Mouse (Mus musculus) limb, embryonic 14.5 days (tissue): Measurements from ENCODE around the gene Rint1. TPM values are rescaled to one million over a fixed set of nuclear protein-coding genes. Genes with fewer than 3 reads are reported as not detected.

ENCODE experiments used
- ATAC-seq: fragments of 200-750 bp; cut with Nextera tagmentation; 2 replicates; pipeline ENCODE4 v1.8.0; 2017; ENCODE audit warnings: low read depth, moderate number of reproducible peaks, moderate TSS enrichment; ENCODE audit not compliant: low FRiP score
- DNase-seq: peaks from one replicate; pipeline ENCODE4 v3.0.0-alpha.2; 2015; ENCODE audit warnings: low spot score
- H3K27ac ChIP-seq: fragments of 300-500 bp; sonication (generic); replicated peaks from 2 replicates; pipeline ENCODE4 v1.5.1; 2014; ENCODE audit warnings: low read depth, mild to moderate bottlenecking, low read length, moderate library complexity, mixed read lengths
- H3K27me3 ChIP-seq: fragments of 300-500 bp; sonication (generic); 2 replicates; pipeline ENCODE4 v1.6.1; 2014; ENCODE audit warnings: low read length, mixed read lengths; ENCODE audit not compliant: control insufficient read depth, insufficient read depth
- H3K36me3 ChIP-seq: fragments of 300-500 bp; sonication (generic); 2 replicates; pipeline ENCODE4 v1.6.1; 2014; ENCODE audit warnings: mild to moderate bottlenecking, low read length, moderate library complexity, mixed read lengths; ENCODE audit not compliant: control insufficient read depth, insufficient read depth
- H3K4me1 ChIP-seq: fragments of 300-500 bp; sonication (generic); 2 replicates; pipeline ENCODE4 v1.6.1; 2014; ENCODE audit warnings: antibody characterized with exemption, low read length, mixed read lengths; ENCODE audit not compliant: control insufficient read depth, insufficient read depth
- H3K4me2 ChIP-seq: fragments of 300-500 bp; sonication (generic); replicated peaks from 2 replicates; pipeline ENCODE4 v1.6.1; 2014; ENCODE audit warnings: low read depth, mild to moderate bottlenecking, low read length, moderate library complexity; ENCODE audit not compliant: severe bottlenecking
- H3K4me3 ChIP-seq: fragments of 300-500 bp; sonication (generic); replicated peaks from 2 replicates; pipeline ENCODE4 v1.5.1; 2014; ENCODE audit warnings: low read length
- H3K9ac ChIP-seq: fragments of 300-500 bp; sonication (generic); 2 replicates; pipeline ENCODE4 v1.6.1; 2014; ENCODE audit warnings: mild to moderate bottlenecking, low read depth, low read length, moderate library complexity; ENCODE audit not compliant: severe bottlenecking
- H3K9me3 ChIP-seq: fragments of 300-500 bp; sonication (generic); 2 replicates; pipeline ENCODE4 v1.6.1; 2016; ENCODE audit warnings: low read length; ENCODE audit not compliant: control insufficient read depth
- POLR2A ChIP-seq: fragments of 200-500 bp; IDR thresholded peaks from 2 replicates; pipeline ENCODE4 v1.8.0; 2012; ENCODE audit warnings: inconsistent platforms, mild to moderate bottlenecking, moderate library complexity, borderline replicate concordance; ENCODE audit not compliant: insufficient read depth, insufficient read length; ENCODE audit errors: extremely low read depth
- WGBS: fragments of 180-500 bp; shearing (Covaris S2); extraction: QIAGEN DNeasy Blood & Tissue Kit; methylation state at CpG from one replicate; pipeline ENCODE4 v1.1.7; 2014; 5-methylcytosine and 5-hydroxymethylcytosine counted together
- polyA plus RNA-seq, 2 experiments: library from polyadenylated mRNA; depleted of rRNA in 1 of 2; stranded (reverse) in 1 of 2; unstranded in 1 of 2; fragments of >200 nt; fragmentation: Nextera tagmentation in 1 of 2; extraction: Ambion mirVana in 1 of 2; gene quantifications; 2 replicates each; pipeline versions ENCODE4 v1.2.1 to v1.2.3; 2012 to 2014

Gene Rint1
- polyA plus RNA-seq, 2 experiments, result 32.1 to 35.8 TPM

DNA sequence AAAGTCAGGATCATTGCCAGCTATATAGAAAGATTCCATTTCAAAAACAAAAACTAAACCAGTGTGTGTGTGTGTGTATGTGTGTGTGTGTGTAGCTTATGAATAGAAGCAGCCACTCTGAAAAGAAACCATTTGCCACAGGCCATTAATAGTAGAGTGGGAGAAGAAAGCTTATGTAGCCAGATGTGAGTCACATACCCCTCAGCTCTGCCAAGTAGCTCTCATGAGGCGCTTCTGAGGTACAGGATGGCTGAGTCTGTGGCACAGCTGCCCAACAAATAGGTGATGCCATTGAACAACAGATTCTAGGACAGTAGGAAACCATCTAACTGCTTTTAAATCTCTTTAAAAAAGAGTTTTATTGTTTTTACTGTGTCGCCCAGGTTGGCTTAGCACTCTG, 5.2 kb downstream of the Rint1 start:
- H3K9ac ChIP-seq, result no peak overlapping the region
- H3K4me2 ChIP-seq, result no peak overlapping the region
- WGBS, result 87% methylated on average over 2 of the region's 2 CpGs
- no peaks in the 10 kb centered on the region for H3K9me3 ChIP-seq
- no peak overlapping the region for H3K27ac ChIP-seq
- no peak for TF ChIP-seq POLR2A
- H3K4me1 ChIP-seq, result peaks cover 4% of the 10 kb centered on the region; the same call in 1 of the 2 replicates
- DNase-seq (no peak), ATAC-seq (no peak)
- H3K36me3 ChIP-seq, result peaks cover 64% of the 10 kb centered on the region
- no peaks in the 10 kb centered on the region for H3K27me3 ChIP-seq
- H3K4me3 ChIP-seq, result no peak overlapping the region

DNA sequence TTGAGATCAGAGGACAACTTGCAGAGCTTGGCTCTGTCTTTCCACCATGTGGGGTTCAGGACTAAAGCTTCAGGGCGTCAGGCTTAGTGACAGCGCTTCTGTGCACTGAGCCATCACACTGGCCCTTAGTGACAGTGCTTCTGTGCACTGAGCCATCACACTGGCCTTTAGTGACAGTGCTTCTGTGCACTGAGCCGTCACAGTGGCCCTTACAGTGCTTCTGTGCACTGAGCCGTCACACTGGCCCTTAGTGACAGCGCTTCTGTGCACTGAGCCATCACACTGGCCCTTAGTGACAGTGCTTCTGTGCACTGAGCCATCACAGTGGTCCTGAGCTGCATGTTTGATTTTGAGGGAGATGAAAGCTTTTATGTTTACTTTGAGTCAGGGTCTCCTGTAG, 27.3 kb downstream of the Rint1 start:
- H3K4me2 ChIP-seq, result no peak overlapping the region
- no peak overlapping the region for H3K9ac ChIP-seq
- no peak overlapping the region for H3K4me3 ChIP-seq
- no peaks in the 10 kb centered on the region for H3K4me1 ChIP-seq
- TF ChIP-seq POLR2A, result no peak
- no peak overlapping the region for H3K27ac ChIP-seq
- peaks cover 87% of the 10 kb centered on the region for H3K36me3 ChIP-seq
- DNase-seq, result no peak
- no peaks in the 10 kb centered on the region for H3K9me3 ChIP-seq
- no peaks in the 10 kb centered on the region for H3K27me3 ChIP-seq
- ATAC-seq, result no peak
- WGBS, result 88% methylated on average over 5 of the region's 5 CpGs

DNA sequence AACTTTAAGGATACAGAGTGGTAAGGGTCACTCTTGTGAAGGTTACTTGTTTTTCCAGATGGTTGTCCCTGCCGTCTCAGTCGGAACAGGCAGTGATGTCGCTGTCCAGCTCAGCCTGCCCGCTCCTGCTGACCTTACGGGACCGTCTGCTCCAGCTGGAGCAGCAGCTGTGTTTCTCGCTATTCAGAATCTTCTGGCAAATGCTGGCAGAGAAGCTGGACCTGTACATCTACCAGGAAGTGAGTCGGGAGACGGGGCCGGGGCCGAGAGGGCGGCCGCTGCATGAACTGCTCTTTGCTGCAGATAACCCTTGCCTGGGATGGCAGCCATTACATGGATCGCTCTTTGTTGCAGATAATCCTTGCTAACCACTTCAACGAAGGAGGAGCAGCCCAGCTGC, 29.2 kb downstream of the Rint1 start:
- Histone ChIP-seq H3K9me3 (no peaks in the 10 kb centered on the region), H3K4me1 (no peaks in the 10 kb centered on the region), H3K4me2 (no peak overlapping the region), H3K27ac (no peak overlapping the region), H3K27me3 (no peaks in the 10 kb centered on the region), H3K4me3 (no peak overlapping the region), H3K36me3 (peaks cover 76% of the 10 kb centered on the region), H3K9ac (no peak overlapping the region)
- no peak for ATAC-seq
- no peak for DNase-seq
- TF ChIP-seq POLR2A, result no peak
- 95% methylated on average over 15 of the region's 15 CpGs for WGBS

DNA sequence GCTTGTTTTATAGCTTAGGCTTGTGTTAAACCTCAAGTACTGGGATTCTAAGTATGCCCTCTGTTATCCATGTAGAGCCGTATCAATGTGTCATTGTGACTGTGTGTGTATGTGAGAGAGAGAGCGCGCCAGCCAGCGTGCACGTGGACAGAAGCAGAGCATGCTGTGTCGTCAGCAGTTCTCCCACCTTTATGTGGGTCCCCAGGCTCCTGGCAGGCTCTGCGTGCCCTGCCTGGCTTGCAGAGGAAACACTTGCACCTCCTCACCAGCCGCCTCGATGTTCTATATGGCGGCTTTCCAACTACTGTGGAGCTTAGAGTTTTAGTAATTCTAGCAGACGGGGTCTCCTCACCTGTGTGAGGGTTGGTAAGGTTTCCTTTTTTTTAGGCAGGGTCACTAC, 34.8 kb downstream of the Rint1 start:
- DNase-seq, result no peak
- Histone ChIP-seq H3K36me3 (peaks cover 24% of the 10 kb centered on the region), H3K4me1 (no peaks in the 10 kb centered on the region), H3K4me3 (no peak overlapping the region), H3K4me2 (no peak overlapping the region), H3K27me3 (no peaks in the 10 kb centered on the region), H3K27ac (no peak overlapping the region), H3K9ac (no peak overlapping the region), H3K9me3 (no peaks in the 10 kb centered on the region)
- TF ChIP-seq POLR2A, result no peak
- ATAC-seq, result no peak
- whole genome bisulfite sequencing, result 68% methylated on average over 11 of the region's 11 CpGs

DNA sequence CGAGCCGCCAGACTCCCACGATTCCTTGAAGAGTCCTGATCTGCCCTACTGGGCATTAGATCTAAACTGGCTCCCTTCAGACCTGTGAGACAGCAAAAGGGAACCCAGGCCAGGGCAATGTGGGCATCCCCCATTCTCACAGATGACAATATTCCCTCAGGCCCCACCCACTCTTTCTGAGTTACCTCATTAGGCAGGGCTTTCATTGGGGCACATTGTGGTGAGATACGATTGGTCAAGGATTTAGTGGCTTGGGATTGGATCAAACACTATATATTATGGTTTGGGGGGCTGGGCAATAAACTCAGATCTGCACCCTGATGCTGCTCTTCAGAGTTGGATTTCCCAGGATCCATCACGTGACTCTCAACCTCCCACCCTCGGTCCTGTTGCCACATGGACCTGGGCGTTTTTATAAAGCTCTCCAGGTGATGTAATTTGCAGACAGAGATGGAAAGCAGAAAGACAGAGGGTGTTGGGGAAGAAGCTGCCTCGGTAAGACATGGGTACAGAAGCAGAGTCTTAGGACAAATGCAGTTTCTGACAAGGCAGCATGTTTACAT, 36.7 kb downstream of the Rint1 start:
- TF ChIP-seq POLR2A, result no peak
- 75% methylated on average over 8 of the region's 8 CpGs for WGBS

DNA sequence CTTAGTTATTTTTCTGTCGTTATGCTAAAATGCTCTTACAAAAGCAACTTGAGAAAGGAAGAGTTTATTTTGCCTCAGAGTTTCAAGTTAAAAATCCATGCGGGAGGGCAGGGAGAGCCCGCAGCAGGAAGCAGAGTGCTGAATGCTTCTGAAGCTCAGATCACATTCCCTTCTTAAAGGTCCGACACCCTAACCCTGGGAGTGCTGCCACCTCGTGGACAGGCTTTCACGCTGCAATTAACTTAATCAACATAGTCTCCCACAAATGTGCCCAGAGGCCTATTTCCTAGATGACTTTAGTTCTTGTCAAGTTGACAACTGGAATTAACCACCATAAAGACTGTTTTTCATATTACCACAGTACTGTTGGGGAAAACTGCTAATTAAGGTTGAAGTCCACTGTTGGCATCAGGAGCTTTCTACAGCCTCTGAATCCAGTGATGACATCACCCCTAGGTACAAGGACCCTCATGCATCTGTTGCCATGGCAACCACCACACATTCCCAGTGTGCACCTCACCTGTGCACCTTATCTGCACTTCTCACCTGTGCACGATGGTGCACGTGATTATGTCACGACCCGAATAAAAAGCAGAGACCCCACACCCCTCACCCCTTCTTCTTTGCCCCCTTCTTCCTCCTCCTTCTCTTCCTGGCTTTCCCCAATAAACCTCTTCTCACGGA, 39.0 kb downstream of the Rint1 start:
- WGBS, result 36% methylated on average over 11 of the region's 11 CpGs
- no peak for ATAC-seq

More for the DNA sequence above, 36.7 kb downstream of the Rint1 start:
- peaks cover 12% of the 10 kb centered on the region for H3K36me3 ChIP-seq
- DNase-seq (no peak), ATAC-seq (no peak)
- H3K27me3 ChIP-seq, result no peaks in the 10 kb centered on the region
- no peak overlapping the region for H3K27ac ChIP-seq
- no peak overlapping the region for H3K4me2 ChIP-seq
- no peaks in the 10 kb centered on the region for H3K9me3 ChIP-seq
- no peaks in the 10 kb centered on the region for H3K4me1 ChIP-seq
- H3K9ac ChIP-seq, result no peak overlapping the region
- no peak overlapping the region for H3K4me3 ChIP-seq

More for the DNA sequence above, 39.0 kb downstream of the Rint1 start:
- no peak overlapping the region for H3K27ac ChIP-seq
- no peaks in the 10 kb centered on the region; the same call in 1 of the 2 replicates for H3K27me3 ChIP-seq
- H3K9me3 ChIP-seq, result no peaks in the 10 kb centered on the region
- TF ChIP-seq POLR2A, result no peak
- H3K4me3 ChIP-seq, result no peak overlapping the region
- H3K36me3 ChIP-seq, result no peaks in the 10 kb centered on the region
- H3K4me2 ChIP-seq, result no peak overlapping the region
- DNase-seq, result peak; percentile 49
- H3K4me1 ChIP-seq, result no peaks in the 10 kb centered on the region
- no peak overlapping the region for H3K9ac ChIP-seq
